Mouse (Mus musculus) liver, embryonic 11.5 days (tissue): Measurements from ENCODE around the gene Speer4e. TPM values are rescaled to one million over a fixed set of nuclear protein-coding genes. Genes with fewer than 3 reads are reported as not detected.
"Not testable (repeated sequence)": the region's sequence is repeated elsewhere in the genome, so short reads cannot be mapped to it uniquely, and the experiment has no call there.

Source experiments
- ATAC-seq: fragments of 200-750 bp; cut with Nextera tagmentation; replicated peaks from 2 replicates; pipeline ENCODE4 v1.8.0; 2017; ENCODE audit warnings: moderate number of reproducible peaks, mild to moderate bottlenecking, moderate TSS enrichment, moderate library complexity; ENCODE audit not compliant: low FRiP score
- DNase-seq: peaks from one replicate; pipeline ENCODE4 v3.0.0-alpha.2; 2017; ENCODE audit warnings: low spot score
- H3K27ac ChIP-seq: fragments of 300-500 bp; sonication (generic); 2 replicates; pipeline ENCODE4 v1.5.1; 2014; ENCODE audit warnings: mild to moderate bottlenecking, low read depth, low read length, control low read depth
- H3K27me3 ChIP-seq: fragments of 300-500 bp; sonication (generic); replicated peaks from 2 replicates; pipeline ENCODE4 v1.6.1; 2014; ENCODE audit warnings: low read length, mixed read lengths; ENCODE audit not compliant: control insufficient read depth, insufficient read depth
- H3K36me3 ChIP-seq: fragments of 300-500 bp; sonication (generic); 2 replicates; pipeline ENCODE4 v1.6.1; 2014; ENCODE audit warnings: mild to moderate bottlenecking, low read length, moderate library complexity, mixed read lengths; ENCODE audit not compliant: control insufficient read depth, insufficient read depth
- H3K4me1 ChIP-seq: fragments of 300-500 bp; sonication (generic); replicated peaks from 2 replicates; pipeline ENCODE4 v1.6.1; 2014; ENCODE audit warnings: low read length, mixed read lengths; ENCODE audit not compliant: control insufficient read depth, insufficient read depth
- H3K4me2 ChIP-seq: fragments of 300-500 bp; sonication (generic); 2 replicates; pipeline ENCODE4 v1.6.1; 2014; ENCODE audit warnings: mild to moderate bottlenecking, control low read depth, moderate library complexity
- H3K4me3 ChIP-seq: fragments of 300-500 bp; sonication (generic); 2 replicates; pipeline ENCODE4 v1.5.1; 2014; ENCODE audit warnings: low read depth, low read length, control low read depth
- H3K9ac ChIP-seq: fragments of 300-500 bp; sonication (generic); 2 replicates; pipeline ENCODE4 v1.6.1; 2014; ENCODE audit warnings: low read depth, low read length, control low read depth
- H3K9me3 ChIP-seq: fragments of 300-500 bp; sonication (generic); 2 replicates; pipeline ENCODE4 v1.6.1; 2016; ENCODE audit warnings: low read length, inconsistent platforms, mixed read lengths; ENCODE audit not compliant: control insufficient read depth
- WGBS: fragments of 180-500 bp; shearing (Covaris S2); extraction: QIAGEN DNeasy Blood & Tissue Kit; methylation state at CpG from one replicate; pipeline ENCODE4 v1.1.7; 2014; 5-methylcytosine and 5-hydroxymethylcytosine counted together
- polyA plus RNA-seq: library from polyadenylated mRNA; unstranded; fragments of >200 nt; fragmentation: Nextera tagmentation; extraction: Ambion mirVana; gene quantifications from 2 replicates; pipeline ENCODE4 v1.2.1, GENCODE M21; 2014

Speer4e gene
- polyA plus RNA-seq, 1 experiment from 2014 or later, result not detected

- not testable (repeated sequence) for H3K9ac ChIP-seq, H3K27me3 ChIP-seq, H3K4me1 ChIP-seq, H3K4me2 ChIP-seq, H3K27ac ChIP-seq, H3K4me3 ChIP-seq, ATAC-seq, H3K9me3 ChIP-seq, DNase-seq, H3K36me3 ChIP-seq
- 62% methylated on average over 1 of the region's 1 CpGs for WGBS
These were observed 23.4 kb downstream of the Speer4e start, which contains the start of gene Gm9758 for GRCm38 (mm10) chr5:14914799-14915198. Gm9758 (minus strand) TSS chr5:14914899.

DNA sequence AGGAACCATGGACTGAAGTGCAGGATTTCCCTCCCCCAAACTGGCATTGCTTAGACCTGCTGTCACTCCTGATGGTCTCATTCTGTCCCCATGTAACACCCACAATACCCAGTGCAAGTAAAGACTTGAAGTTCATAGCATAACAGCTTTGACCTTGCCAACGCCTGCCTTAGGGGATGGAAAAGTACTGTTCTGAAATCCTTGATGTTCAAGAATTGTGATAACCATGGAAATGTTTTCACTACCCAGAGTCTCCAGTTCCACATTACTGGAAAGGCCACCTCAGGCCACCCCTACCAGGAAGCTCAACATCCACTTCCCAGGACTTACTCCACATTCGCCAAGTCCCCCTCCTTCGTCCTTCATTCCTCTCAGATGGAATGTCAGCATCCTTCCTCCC is 23.9 kb downstream of the Speer4e start:
- not testable (repeated sequence) for H3K4me1 ChIP-seq, DNase-seq, H3K9me3 ChIP-seq, H3K9ac ChIP-seq, H3K4me3 ChIP-seq, H3K27ac ChIP-seq, H3K36me3 ChIP-seq, ATAC-seq, H3K4me2 ChIP-seq, H3K27me3 ChIP-seq
- 69% methylated on average over 2 of the region's 3 CpGs for WGBS

DNA sequence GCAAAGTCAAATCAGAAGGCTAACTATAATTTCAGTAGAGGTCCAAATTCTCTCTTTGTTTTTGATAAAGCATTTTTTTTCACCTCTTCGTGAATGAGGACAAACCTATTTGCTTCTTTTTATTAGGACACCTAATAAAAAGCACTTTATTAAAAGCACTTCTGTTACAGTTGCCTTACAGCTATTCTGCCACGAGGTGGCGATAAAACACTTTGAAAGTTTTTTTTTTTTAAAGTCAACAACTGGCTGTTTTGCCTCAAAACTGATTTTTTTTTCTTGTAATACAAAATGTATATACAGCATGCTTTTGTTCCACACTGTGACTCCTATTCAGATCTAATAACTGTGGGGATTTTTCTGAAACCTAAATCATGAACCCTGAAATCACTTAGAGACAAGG is 34.7 kb downstream of the Speer4e start:
- not testable (repeated sequence) for DNase-seq

GRCm38 (mm10) chr5:14892242-14892641 is 46.0 kb downstream of the Speer4e start:
- ATAC-seq (no peak), DNase-seq (no peak)
- Histone ChIP-seq H3K36me3 (no peaks in the 10 kb centered on the region), H3K9ac (no peak overlapping the region), H3K4me3 (no peak overlapping the region), H3K27ac (no peak overlapping the region), H3K27me3 (no peaks in the 10 kb centered on the region), H3K4me2 (no peak overlapping the region), H3K4me1 (no peaks in the 10 kb centered on the region), H3K9me3 (0 out of 2 replicates have a peak, but pooled peaks cover 4% of the 10 kb centered on the region)
- 48% methylated on average over 3 of the region's 3 CpGs for WGBS

More for the DNA sequence above, 34.7 kb downstream of the Speer4e start:
- not testable (repeated sequence) for H3K27ac ChIP-seq, H3K9ac ChIP-seq, H3K27me3 ChIP-seq, H3K4me2 ChIP-seq, H3K9me3 ChIP-seq, H3K4me1 ChIP-seq, H3K4me3 ChIP-seq, H3K36me3 ChIP-seq, ATAC-seq
- WGBS, result 10% methylated on average over 3 of the region's 3 CpGs

GRCm38 (mm10) chr5:14885291-14885690 is 52.9 kb downstream of the Speer4e start:
- H3K4me1 ChIP-seq, H3K9ac ChIP-seq, DNase-seq, H3K27ac ChIP-seq, H3K9me3 ChIP-seq, H3K4me3 ChIP-seq, H3K36me3 ChIP-seq, H3K4me2 ChIP-seq, H3K27me3 ChIP-seq, ATAC-seq: not testable (repeated sequence)
- WGBS, result 69% methylated on average over 2 of the region's 2 CpGs

Other genes with a start within 250 kb of the Speer4e start
- not detected in 2 replicates for gene Gm9758, start 23.5 kb downstream of the Speer4e start, polyA plus RNA-seq
- not detected in 2 replicates for gene Gm10354, start 40.5 kb upstream of the Speer4e start, polyA plus RNA-seq
- gene Gm17019, start 94.6 kb upstream of the Speer4e start, polyA plus RNA-seq, result not detected in 2 replicates